Mouse (Mus musculus): ENCODE results near the gene Snx21.

The Snx21 gene

GRCm38 (mm10) chr2:164770279-164770678, 15.3 kb upstream of the Snx21 start:
- DNase-seq (ENCODE audit: low spot score) = no peak

GRCm38 (mm10) chr2:164771123-164771522, 14.5 kb upstream of the Snx21 start:
- no peak for DNase-seq (ENCODE audit: low spot score)

DNA sequence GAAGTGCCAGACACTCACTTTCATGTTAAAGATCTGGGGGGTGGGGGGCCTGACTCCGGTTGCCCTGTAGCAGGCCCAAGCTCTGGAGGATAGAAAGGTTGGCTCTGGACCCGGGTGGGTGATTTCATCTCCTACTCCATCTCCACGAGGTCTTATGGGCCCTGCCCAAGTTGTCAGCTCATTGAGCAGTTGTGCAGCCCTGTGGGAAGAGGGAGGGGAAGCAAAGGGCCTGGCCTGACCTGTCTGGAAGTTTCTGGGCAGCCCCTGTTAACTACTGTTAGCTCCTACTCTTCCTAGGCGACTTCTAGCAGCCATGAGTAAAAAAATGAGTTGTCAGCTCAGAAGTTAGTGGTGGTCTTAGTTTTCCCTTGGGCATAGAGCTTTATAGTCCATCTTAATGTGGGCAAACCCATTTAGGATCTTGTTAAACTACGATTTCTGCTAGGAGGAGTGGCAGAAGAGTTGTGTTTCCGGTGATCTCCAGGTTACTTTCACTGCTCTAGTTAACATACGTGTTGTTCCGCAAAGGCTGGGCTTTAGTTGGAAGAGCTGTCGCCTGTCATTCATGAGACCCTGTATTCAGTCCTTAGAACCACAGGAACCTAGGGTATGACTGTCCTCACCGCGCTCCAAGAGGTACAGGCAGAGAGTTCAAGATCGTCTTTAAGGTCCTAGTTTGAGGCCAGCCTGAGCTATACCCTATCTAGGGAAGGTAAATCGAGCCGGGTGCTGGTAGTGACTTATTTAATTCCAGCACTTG, 12.2 kb upstream of the Snx21 start:
- no peak for DNase-seq (ENCODE audit: low spot score)

- DNase-seq (ENCODE audit: low spot score) = no peak
Observed at GRCm38 (mm10) chr2:164773989-164774364, 11.6 kb upstream of the Snx21 start.

- no peak for DNase-seq (ENCODE audit: low spot score)
Observed at GRCm38 (mm10) chr2:164776130-164776529, 9.5 kb upstream of the Snx21 start.

DNA sequence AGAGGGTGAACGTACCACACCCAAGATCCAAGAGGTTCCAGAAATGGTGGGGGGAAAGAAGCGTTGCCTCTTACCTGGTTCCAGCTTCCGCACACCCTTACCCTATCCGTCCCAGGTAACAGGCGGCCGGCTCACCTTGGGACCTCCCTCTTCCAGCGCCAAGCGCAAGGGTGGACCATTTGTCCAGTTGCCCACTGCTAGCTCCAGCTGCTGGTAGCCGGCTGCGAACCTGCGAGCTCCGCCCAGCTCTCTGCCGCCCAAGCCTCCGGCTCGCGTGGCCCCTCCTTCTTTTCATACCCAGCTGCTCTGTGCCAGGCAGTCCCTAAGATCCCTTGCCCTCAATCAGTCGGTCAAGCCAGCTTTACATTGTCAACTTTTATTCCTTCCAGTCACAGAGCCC, 8.8 kb upstream of the Snx21 start:
- no peak for DNase-seq (ENCODE audit: low spot score)

DNA sequence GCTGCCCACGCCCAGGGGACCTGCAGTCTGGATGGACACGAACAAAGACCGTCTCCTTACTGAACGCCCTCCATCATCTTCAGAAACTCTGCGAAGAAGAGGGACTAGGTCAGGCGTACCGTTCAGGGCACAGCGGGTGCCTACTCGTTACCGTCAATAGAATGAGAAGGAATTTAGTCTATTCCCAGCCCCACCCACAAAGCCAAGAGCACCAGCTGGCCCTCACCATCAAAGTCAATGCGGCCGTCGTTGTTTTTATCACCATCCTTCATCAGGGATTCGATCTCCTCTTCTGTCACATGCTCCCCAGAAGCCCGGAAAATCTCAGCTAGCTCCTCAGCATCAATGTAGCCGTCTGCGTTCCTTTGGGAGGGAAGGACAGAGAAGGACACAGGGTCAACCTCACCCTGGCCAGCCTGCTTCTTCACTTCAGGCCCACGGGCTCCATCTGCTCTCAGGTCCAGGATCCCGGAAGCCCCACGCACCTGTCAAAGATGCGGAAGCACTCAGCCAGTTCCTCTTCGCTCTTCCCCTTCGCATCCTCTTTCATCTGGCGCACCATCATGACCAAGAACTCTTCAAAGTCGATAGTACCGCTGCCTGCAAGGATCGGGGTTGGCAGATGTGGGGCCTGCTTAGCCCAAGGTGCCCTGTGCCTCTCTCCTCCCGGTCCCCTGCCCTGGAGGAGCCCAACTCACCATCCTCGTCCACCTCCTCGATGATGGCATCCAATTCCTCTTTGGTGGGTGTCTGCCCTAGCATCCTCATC, 8.2 kb upstream of the Snx21 start:
- DNase-seq (ENCODE audit: low spot score) = no peak

GRCm38 (mm10) chr2:164778015-164778287, 7.7 kb upstream of the Snx21 start:
- no peak for DNase-seq (ENCODE audit: low spot score)

GRCm38 (mm10) chr2:164778809-164779208, 6.8 kb upstream of the Snx21 start:
- DNase-seq (ENCODE audit: low spot score) = no peak

- DNase-seq (ENCODE audit: low spot score) = no peak
Observed at GRCm38 (mm10) chr2:164779481-164780086, 6.0 kb upstream of the Snx21 start, which contains the start of gene Tnnc2. TSS of gene Tnnc2 (minus strand) at chr2:164779967.

DNA sequence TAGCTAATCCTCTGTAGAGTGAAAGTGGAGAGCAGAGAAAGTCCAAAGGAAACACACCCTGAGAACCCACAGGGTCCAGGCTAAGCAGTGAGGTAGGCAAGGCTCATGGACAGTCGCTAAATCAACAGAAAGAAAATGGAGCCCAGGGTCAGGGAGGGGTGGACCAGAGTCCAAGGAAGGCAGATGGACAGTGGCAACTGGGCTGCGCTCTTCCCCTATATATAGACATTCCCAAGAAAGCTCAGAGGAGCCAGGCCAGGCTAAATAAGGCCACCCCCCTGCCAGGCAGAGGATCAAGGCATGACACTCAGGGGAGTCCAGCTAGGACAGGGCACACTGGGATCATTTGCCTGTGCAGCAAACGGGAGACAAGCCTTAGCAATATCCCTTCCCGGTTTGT, 3.7 kb upstream of the Snx21 start:
- DNase-seq (ENCODE audit: low spot score) = no peak

- no peak for DNase-seq (ENCODE audit: low spot score)
Observed at GRCm38 (mm10) chr2:164783926-164784581, 1.6 kb upstream of the Snx21 start.

- DNase-seq (ENCODE audit: low spot score) = no peak
Observed at GRCm38 (mm10) chr2:164784869-164785420, 678 bp upstream of the Snx21 start.

GRCm38 (mm10) chr2:164786388-164786885, 814 bp downstream of the Snx21 start:
- no peak for DNase-seq (ENCODE audit: low spot score)

- no peak for DNase-seq (ENCODE audit: low spot score)
Observed at GRCm38 (mm10) chr2:164787032-164787431, 1.4 kb downstream of the Snx21 start.

DNA sequence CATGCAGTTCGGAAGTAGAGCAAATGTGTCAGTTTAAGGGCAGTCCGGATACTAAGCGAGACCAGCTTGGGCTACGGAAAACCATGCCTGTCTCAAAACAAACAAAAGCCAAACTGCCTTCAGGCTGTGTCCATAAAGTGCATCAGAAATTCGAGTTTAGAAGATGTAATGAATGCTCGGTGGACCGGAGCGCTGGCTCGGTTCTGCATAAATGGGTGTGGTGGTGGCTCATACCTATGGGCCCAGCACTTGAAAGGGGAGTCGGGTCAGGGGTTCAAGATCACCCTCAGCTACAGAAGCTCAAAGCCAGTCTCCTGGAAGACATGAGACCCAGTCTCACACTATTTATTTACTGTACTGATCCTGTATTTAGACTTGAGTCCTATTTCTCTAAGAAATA, 2.2 kb downstream of the Snx21 start:
- DNase-seq (ENCODE audit: low spot score) = no peak

- no peak for DNase-seq (ENCODE audit: low spot score)
Observed at GRCm38 (mm10) chr2:164788411-164788810, 2.8 kb downstream of the Snx21 start.

GRCm38 (mm10) chr2:164790451-164790850, 4.8 kb downstream of the Snx21 start:
- no peak for DNase-seq (ENCODE audit: low spot score)

DNA sequence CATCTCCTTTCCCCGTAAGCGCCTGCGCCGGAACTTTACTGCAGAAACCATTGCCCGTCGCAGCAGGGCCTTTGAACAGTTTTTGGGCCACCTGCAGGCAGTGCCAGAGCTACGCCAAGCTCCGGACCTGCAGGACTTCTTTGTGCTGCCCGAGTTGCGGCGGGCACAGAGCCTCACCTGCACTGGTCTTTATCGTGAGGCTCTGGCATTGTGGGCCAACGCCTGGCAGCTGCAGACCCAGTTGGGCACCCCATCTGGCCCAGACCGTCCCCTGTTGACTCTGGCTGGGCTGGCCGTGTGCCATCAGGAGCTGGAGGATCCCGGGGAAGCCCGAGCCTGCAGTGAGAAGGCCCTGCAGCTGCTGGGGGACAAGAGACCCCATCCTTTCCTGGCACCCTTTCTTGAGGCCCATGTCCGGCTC, 6.2 kb downstream of the Snx21 start:
- no peak for DNase-seq (ENCODE audit: low spot score)

GRCm38 (mm10) chr2:164792400-164793190, 7.0 kb downstream of the Snx21 start:
- no peak for DNase-seq (ENCODE audit: low spot score)

DNA sequence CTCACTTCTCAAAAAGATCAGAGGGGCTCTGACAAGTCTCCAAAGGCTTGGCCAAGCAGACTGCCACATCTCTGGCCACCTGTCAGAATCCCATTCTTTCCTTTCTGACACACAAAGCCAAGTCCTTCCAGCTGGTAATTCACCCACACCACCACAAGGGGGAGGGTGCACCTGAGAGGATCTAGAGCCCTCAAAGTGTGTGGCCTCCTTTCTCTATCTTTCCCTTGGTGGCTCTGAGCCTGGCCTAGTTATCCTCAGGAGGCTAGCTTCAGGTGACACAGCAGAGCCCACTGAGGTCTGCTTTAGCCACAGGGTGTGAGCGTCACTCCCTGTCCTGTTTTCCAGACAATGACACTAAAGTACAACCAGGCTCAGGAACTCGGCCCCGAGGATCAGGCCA, 7.6 kb downstream of the Snx21 start:
- peak; percentile 47 for DNase-seq (ENCODE audit: low spot score)
